Mouse (Mus musculus) hindbrain, embryonic 12.5 days (tissue): ENCODE data around the gene Nub1. TPM values are rescaled to one million over a fixed set of nuclear protein-coding genes. Genes with fewer than 3 reads are reported as not detected.

Experiments used
- ATAC-seq: fragments of 200-750 bp; cut with Nextera tagmentation; 2 replicates; pipeline ENCODE4 v1.8.0; 2017; ENCODE audit warnings: moderate TSS enrichment; ENCODE audit not compliant: low FRiP score
- H3K27ac ChIP-seq: fragments of 300-500 bp; sonication (generic); 2 replicates; pipeline ENCODE4 v1.5.1; 2016; ENCODE audit warnings: mild to moderate bottlenecking
- H3K27me3 ChIP-seq: fragments of 300-500 bp; sonication (generic); 2 replicates; pipeline ENCODE4 v1.6.1; 2016; ENCODE audit warnings: mild to moderate bottlenecking
- H3K36me3 ChIP-seq: fragments of 300-500 bp; sonication (generic); 2 replicates; pipeline ENCODE4 v1.6.1; 2016; ENCODE audit warnings: mild to moderate bottlenecking
- H3K4me1 ChIP-seq: fragments of 300-500 bp; sonication (generic); 2 replicates; pipeline ENCODE4 v1.6.1; 2016
- H3K4me2 ChIP-seq: fragments of 300-500 bp; sonication (generic); replicated peaks from 2 replicates; pipeline ENCODE4 v1.6.1; 2016; ENCODE audit warnings: mild to moderate bottlenecking
- H3K4me3 ChIP-seq: fragments of 300-500 bp; sonication (generic); 2 replicates; pipeline ENCODE4 v1.5.1; 2016; ENCODE audit warnings: mild to moderate bottlenecking
- H3K9ac ChIP-seq: fragments of 300-500 bp; sonication (generic); 2 replicates; pipeline ENCODE4 v1.6.1; 2016; ENCODE audit warnings: mild to moderate bottlenecking, moderate library complexity
- H3K9me3 ChIP-seq: fragments of 300-500 bp; sonication (generic); replicated peaks from 2 replicates; pipeline ENCODE4 v1.6.1; 2016; ENCODE audit warnings: mild to moderate bottlenecking
- WGBS: fragments of 180-500 bp; shearing (Covaris S2); methylation state at CpG from one replicate; pipeline ENCODE4 v1.1.7; 2016; 5-methylcytosine and 5-hydroxymethylcytosine counted together
- polyA plus RNA-seq: library from polyadenylated mRNA; unstranded; fragments of >200 nt; fragmentation: Nextera tagmentation; extraction: Ambion mirVana; gene quantifications from 2 replicates; pipeline ENCODE4 v1.2.1, GENCODE M21; 2016

Nub1 gene
- polyA plus RNA-seq, 1 experiment from 2014 or later = 40.3 TPM

GRCm38 (mm10) chr5:24730986-24731385 is 45.7 kb downstream of the Nub1 start:
- Histone ChIP-seq H3K9me3 (no peaks in the 10 kb centered on the region), H3K27me3 (peaks cover 41% of the 10 kb centered on the region), H3K9ac (peak overlapping the region; percentile 41; the same call in 1 of the 2 replicates), H3K27ac (no peak overlapping the region), H3K4me1 (peaks cover 33% of the 10 kb centered on the region), H3K4me2 (peak overlapping the region; percentile 62), H3K4me3 (peak overlapping the region; percentile 47), H3K36me3 (no peaks in the 10 kb centered on the region)
- ATAC-seq = no peak
- 2% methylated on average over 15 of the region's 15 CpGs for WGBS

DNA sequence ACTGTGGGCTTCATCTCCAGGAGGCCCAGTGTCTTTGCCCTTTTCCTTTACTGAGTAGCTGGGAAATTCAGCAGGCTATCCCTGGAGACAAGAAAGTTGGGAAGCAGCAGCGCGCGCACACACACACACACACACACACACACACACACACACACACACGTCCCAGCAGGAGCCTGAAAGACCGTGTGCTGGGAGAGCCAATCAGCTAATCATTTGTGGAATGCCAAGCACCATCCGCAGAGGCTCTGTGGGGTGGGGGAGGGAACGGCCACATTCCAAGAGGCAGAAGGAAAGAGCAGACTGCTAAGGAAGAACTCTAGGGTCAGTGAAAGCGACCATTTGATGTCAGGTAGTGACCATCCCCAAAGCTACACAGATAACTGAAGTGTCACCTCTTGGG is 47.8 kb downstream of the Nub1 start:
- Histone ChIP-seq H3K27ac (no peak overlapping the region), H3K4me2 (0 out of 2 replicates have a peak overlapping the region, but pooled peaks have one; percentile 3), H3K9ac (no peak overlapping the region), H3K36me3 (no peaks in the 10 kb centered on the region), H3K9me3 (no peaks in the 10 kb centered on the region), H3K27me3 (peaks cover 41% of the 10 kb centered on the region), H3K4me3 (no peak overlapping the region), H3K4me1 (peaks cover 33% of the 10 kb centered on the region)
- WGBS = 0% methylated on average over 8 of the region's 8 CpGs
- ATAC-seq = 0 out of 2 replicates have a peak, but pooled peaks have one; percentile 46

GRCm38 (mm10) chr5:24733771-24734426 is 48.6 kb downstream of the Nub1 start:
- no peak overlapping the region for H3K4me3 ChIP-seq
- no peak overlapping the region; the same call in 1 of the 2 replicates for H3K27ac ChIP-seq
- no peaks in the 10 kb centered on the region for H3K36me3 ChIP-seq
- H3K4me2 ChIP-seq = no peak overlapping the region
- no peak for ATAC-seq
- H3K4me1 ChIP-seq = peaks cover 33% of the 10 kb centered on the region
- peaks cover 36% of the 10 kb centered on the region for H3K27me3 ChIP-seq
- no peak overlapping the region for H3K9ac ChIP-seq
- H3K9me3 ChIP-seq = no peaks in the 10 kb centered on the region
- 60% methylated on average over 7 of the region's 7 CpGs for WGBS

DNA sequence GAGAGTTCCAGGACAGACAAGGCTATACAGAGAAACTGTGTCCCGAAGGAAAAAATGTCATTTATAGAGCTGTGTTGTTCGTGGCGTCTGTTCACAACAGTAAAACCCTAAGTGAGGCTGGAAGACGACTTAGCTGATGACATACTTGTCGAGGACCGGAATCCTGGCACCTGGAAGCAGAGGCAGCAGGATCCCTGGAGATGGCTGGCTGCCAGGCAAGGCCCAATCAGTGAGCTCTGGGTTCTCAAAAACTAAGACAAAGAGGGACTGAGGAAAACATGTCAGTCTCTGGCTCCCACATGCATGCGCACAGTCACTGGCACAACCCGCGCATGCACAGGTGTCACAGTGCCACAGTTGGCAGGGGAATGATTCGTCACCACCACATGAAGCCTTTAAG is 52.3 kb downstream of the Nub1 start:
- Histone ChIP-seq H3K27me3 (no peaks in the 10 kb centered on the region), H3K4me2 (no peak overlapping the region), H3K9ac (no peak overlapping the region), H3K4me3 (no peak overlapping the region), H3K36me3 (no peaks in the 10 kb centered on the region), H3K27ac (no peak overlapping the region), H3K9me3 (no peaks in the 10 kb centered on the region), H3K4me1 (peaks cover 23% of the 10 kb centered on the region)
- ATAC-seq = no peak
- WGBS = 90% methylated on average over 10 of the region's 10 CpGs

- Histone ChIP-seq H3K9ac (no peak overlapping the region), H3K4me3 (no peak overlapping the region), H3K4me2 (no peak overlapping the region), H3K27me3 (no peaks in the 10 kb centered on the region), H3K36me3 (no peaks in the 10 kb centered on the region), H3K4me1 (peaks cover 14% of the 10 kb centered on the region), H3K9me3 (no peaks in the 10 kb centered on the region), H3K27ac (no peak overlapping the region)
- no peak for ATAC-seq
- 81% methylated on average over 1 of the region's 1 CpGs for WGBS
These were observed 53.2 kb downstream of the Nub1 start for GRCm38 (mm10) chr5:24738517-24738916.

DNA sequence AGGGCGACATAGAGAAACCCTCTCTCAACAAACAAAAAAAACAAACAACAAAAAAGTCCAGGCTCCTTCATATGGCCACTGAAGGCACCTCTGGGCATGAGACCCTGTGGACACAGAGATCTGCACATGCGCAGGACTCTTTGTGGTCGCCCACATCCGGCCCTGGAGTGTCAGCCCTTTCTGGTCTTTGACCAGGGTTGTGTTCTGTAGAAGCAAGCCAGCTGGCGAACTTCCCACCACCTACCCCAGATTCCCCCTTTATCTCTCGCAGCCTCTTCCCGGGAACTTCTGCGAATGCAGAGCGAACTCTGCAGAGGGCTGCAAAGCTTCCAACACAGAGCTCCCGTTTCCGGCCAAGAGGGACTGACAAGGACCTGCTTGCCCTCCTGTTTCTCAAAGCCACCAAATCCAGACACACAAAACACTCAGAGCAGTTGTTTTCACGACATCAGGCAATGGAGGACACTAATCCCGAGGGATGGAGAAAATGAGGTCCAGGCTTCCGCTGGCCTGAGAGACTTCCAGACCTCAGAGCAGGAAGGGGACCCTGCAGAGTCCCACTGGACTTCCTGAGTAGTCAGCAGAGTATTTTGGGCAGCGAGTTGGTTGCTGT is 53.9 kb downstream of the Nub1 start:
- Histone ChIP-seq H3K36me3 (no peaks in the 10 kb centered on the region), H3K27me3 (no peaks in the 10 kb centered on the region), H3K4me1 (peaks cover 9% of the 10 kb centered on the region; the same call in 1 of the 2 replicates), H3K4me3 (no peak overlapping the region), H3K9ac (no peak overlapping the region), H3K9me3 (no peaks in the 10 kb centered on the region), H3K27ac (no peak overlapping the region), H3K4me2 (no peak overlapping the region)
- 64% methylated on average over 15 of the region's 15 CpGs for whole genome bisulfite sequencing
- ATAC-seq = no peak

DNA sequence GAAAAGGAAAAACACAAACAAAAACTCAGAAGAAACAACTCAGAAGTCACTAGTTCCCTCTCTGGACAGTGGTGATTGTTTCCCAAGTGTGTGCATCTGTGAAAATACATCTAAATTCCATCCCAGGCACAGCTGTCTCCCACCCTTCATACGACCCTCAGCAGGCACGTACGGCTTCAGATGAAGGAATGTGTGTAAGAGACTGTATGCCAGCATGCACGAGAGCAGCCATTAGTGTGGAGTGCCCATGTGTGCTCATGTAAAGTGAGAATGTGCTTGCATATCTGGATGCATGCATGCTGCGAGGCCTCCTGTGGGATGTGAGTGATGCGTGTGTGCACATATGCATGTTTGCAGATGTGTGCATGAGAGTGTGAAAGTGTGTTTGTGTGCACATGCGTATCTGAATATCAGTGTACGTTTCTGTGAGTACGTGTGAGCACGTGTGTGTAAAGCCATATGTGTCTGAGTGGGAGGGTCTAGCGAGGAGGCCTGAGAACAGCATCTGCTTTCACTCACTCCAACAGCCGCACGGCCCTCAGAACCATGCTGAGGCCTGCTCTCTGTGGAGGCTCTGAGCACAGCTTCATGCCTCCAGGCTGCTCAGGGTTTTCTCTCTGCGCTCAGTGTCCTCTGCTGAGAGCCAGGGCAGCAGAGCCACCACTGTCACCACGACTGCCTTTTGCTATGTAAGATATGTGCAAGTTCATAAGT is 56.0 kb downstream of the Nub1 start:
- Histone ChIP-seq H3K9ac (no peak overlapping the region), H3K4me2 (no peak overlapping the region), H3K4me3 (no peak overlapping the region), H3K27me3 (no peaks in the 10 kb centered on the region), H3K36me3 (no peaks in the 10 kb centered on the region), H3K4me1 (peaks cover 9% of the 10 kb centered on the region; the same call in 1 of the 2 replicates), H3K9me3 (no peaks in the 10 kb centered on the region), H3K27ac (peak overlapping the region; percentile 40; the same call in 1 of the 2 replicates)
- ATAC-seq = no peak
- 66% methylated on average over 15 of the region's 15 CpGs for WGBS

- ATAC-seq = no peak
- no peaks in the 10 kb centered on the region for H3K9me3 ChIP-seq
- H3K36me3 ChIP-seq = no peaks in the 10 kb centered on the region
- peaks cover 18% of the 10 kb centered on the region for H3K4me1 ChIP-seq
- no peaks in the 10 kb centered on the region for H3K27me3 ChIP-seq
- no peak overlapping the region for H3K4me2 ChIP-seq
- H3K27ac ChIP-seq = no peak overlapping the region
- 95% methylated on average over 10 of the region's 10 CpGs for WGBS
- no peak overlapping the region for H3K9ac ChIP-seq
- H3K4me3 ChIP-seq = no peak overlapping the region
These were observed 58.6 kb downstream of the Nub1 start for GRCm38 (mm10) chr5:24743956-24744355.

DNA sequence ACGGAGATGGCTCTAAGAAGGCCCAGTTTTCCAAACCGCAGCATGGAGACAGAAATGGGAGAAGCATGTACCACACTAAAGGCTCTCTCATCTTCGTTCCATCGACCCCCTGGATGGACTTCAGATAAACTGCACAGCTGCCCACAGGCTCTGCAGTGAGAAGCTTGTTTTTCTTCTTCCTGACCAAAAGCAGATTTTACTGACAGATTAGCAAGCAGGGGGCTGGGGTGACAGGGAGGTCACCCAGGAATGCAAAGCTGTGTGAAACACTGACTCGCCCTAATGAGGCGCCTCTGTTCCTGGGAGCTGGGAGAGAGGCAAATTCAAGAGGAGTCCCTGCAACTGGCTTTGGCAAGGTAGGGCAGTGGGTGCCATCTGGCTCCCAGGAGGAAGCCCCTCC is 62.2 kb downstream of the Nub1 start:
- no peak for ATAC-seq

GRCm38 (mm10) chr5:24749731-24750130 is 64.4 kb downstream of the Nub1 start:
- 55% methylated on average over 5 of the region's 5 CpGs for WGBS
- no peaks in the 10 kb centered on the region for H3K27me3 ChIP-seq
- no peaks in the 10 kb centered on the region for H3K9me3 ChIP-seq
- no peak; the same call in 1 of the 2 replicates for ATAC-seq
- peak overlapping the region; percentile 85 for H3K4me2 ChIP-seq
- H3K27ac ChIP-seq = no peak overlapping the region
- H3K36me3 ChIP-seq = no peaks in the 10 kb centered on the region
- peak overlapping the region; percentile 54 for H3K4me3 ChIP-seq
- peaks cover 30% of the 10 kb centered on the region for H3K4me1 ChIP-seq
- peak overlapping the region; percentile 76; the same call in 1 of the 2 replicates for H3K9ac ChIP-seq

More for the DNA sequence above, 62.2 kb downstream of the Nub1 start:
- Histone ChIP-seq H3K27ac (no peak overlapping the region), H3K27me3 (no peaks in the 10 kb centered on the region), H3K4me2 (no peak overlapping the region), H3K36me3 (no peaks in the 10 kb centered on the region), H3K9ac (no peak overlapping the region; the same call in 1 of the 2 replicates), H3K9me3 (no peaks in the 10 kb centered on the region), H3K4me1 (peaks cover 30% of the 10 kb centered on the region), H3K4me3 (no peak overlapping the region)
- WGBS = 13% methylated on average over 6 of the region's 6 CpGs

DNA sequence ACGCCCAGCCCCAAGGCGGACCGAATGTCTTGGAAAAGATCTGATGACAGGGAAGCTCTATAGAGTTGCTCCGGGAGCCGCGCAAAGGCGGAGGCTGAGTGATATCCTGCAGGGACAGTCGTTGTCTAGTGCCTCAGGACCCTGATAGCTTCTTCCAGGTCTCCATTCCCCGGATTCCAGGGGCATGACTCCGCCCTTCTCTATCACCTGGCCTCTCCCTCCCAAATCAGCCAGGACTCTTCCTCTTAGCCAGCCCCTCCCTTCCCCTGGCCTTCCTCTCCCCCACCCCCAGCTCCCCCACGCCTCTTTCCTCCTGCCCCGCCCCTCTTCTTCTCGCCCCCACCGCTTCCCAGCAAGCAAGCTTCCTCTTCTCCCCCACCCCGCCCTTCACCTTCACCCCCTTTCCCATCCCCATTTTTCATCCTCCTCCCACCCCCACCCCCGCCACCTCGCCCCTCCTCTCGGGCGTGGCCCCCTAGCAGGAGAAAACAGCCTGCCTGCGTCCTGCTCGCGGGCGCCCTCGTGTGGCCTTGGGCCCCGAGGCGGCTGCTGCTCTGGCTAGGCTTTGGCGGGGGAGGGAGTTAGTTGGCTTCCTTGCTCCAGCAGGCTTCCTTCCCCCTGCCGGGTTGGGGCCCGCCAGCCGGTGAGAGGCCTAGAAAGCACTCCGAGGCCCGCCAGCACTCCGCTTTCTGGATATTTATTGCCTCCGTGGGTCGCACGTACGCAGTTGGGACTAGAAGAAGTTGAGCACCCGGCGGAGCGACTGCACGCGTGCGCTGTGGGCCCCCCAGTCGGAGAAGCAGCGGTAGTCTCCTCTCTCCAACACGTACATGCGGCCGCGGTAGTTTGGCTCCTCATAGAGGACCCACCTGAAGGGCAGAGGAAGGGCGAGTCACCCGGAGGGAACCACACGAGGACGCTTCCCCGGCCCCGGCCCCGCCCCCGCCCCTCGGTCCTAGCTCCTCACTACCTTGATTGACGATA is 65.3 kb downstream of the Nub1 start:
- H3K27ac ChIP-seq = peak overlapping the region; percentile 80
- no peaks in the 10 kb centered on the region for H3K9me3 ChIP-seq
- H3K4me1 ChIP-seq = peaks cover 32% of the 10 kb centered on the region
- peak; percentile 78 for ATAC-seq
- H3K4me2 ChIP-seq = peak overlapping the region; percentile 85
- 2% methylated on average over 56 of the region's 59 CpGs for WGBS
- no peaks in the 10 kb centered on the region for H3K27me3 ChIP-seq
- H3K36me3 ChIP-seq = no peaks in the 10 kb centered on the region
- peak overlapping the region; percentile 54 for H3K4me3 ChIP-seq
- H3K9ac ChIP-seq = peak overlapping the region; percentile 76
